In the genomic region with DNA sequence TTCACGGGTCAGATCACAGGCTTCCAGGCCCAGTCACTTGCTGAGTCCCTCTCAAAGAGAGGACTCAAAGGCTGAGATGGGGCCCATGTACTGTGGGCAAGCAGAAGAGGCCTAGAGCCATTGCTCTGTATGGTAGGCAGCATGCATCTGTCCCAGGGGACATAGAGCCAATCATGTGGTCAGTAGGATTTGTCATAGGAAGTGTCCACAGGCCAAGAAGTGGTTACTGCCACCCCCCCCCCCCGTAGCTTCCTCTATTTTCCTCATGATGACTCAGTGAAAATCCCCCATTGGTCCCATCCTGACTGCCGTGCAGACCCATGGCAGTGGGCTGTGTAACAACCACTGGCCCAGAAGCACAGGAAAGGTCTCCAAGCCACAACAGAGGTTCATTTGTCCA, we compare ENCODE assay signal across 15 mouse cellular contexts. TPM values are rescaled to one million over a fixed set of nuclear protein-coding genes. Genes with fewer than 3 reads are reported as not detected.
DNase-seq lines count a peak whose midpoint lies in the region; ATAC-seq and TF ChIP-seq lines count a peak whose summit lies in the region.
"Had no signal": no experiment of that assay in that cellular context is flagged by ENCODE, and none has a peak within 500 bp of the region (broad histone marks: within the 10 kb centered on the region; RNA-seq: fewer than 3 reads in every experiment).

No protein-coding gene starts in this region.

- H3ac ChIP-seq in myocyte (ENCODE audit: control insufficient read depth, insufficient read length), result no peak overlapping the region

- no peak overlapping the region for H3K4me3 ChIP-seq in heart, embryonic 16.5 days (ENCODE audit: low read length)
- no peak overlapping the region for H3K4me3 ChIP-seq in heart, embryonic 10.5 days
- no peak overlapping the region; the same call in 1 of the 2 replicates for H3K4me3 ChIP-seq in bone marrow macrophage, adult 2 months (ENCODE audit: insufficient read depth, low read length)
- no peak overlapping the region for H3K4me3 ChIP-seq in myocyte
- H3K4me3 ChIP-seq in forebrain, postnatal 0 days (ENCODE audit: low read depth, low read length), result no peak overlapping the region
- no peak overlapping the region for H3K4me3 ChIP-seq in lung, adult 2 months (replicated peaks; ENCODE audit: extremely low read depth, low read depth, low read length)
- H3K4me3 ChIP-seq: forebrain, embryonic 15.5 days had no signal

- H3K9me3 ChIP-seq in heart, embryonic 16.5 days (replicated peaks; ENCODE audit: control insufficient read depth, low read length), result no peaks in the 10 kb centered on the region
- H3K9me3 ChIP-seq in heart, embryonic 10.5 days, result no peaks in the 10 kb centered on the region
- no peaks in the 10 kb centered on the region for H3K9me3 ChIP-seq in forebrain, postnatal 0 days (ENCODE audit: low read length)
- H3K9me3 ChIP-seq: forebrain, embryonic 15.5 days had no signal

- H3K27ac ChIP-seq in heart, embryonic 16.5 days (ENCODE audit: low read length), result no peak overlapping the region
- no peak overlapping the region for H3K27ac ChIP-seq in heart, embryonic 10.5 days
- peak overlapping the region; percentile 99 for H3K27ac ChIP-seq in bone marrow macrophage, adult 2 months (ENCODE audit: insufficient read depth, low read depth, low read length)
- no peak overlapping the region for H3K27ac ChIP-seq in forebrain, postnatal 0 days (ENCODE audit: low read depth, low read length)
- H3K27ac ChIP-seq: forebrain, embryonic 15.5 days; hindbrain, postnatal 0 days had no signal

- no peaks in the 10 kb centered on the region for H3K4me1 ChIP-seq in heart, embryonic 16.5 days (ENCODE audit: control insufficient read depth, insufficient read depth, low read length)
- peaks cover 8% of the 10 kb centered on the region for H3K4me1 ChIP-seq in heart, embryonic 10.5 days
- H3K4me1 ChIP-seq in bone marrow macrophage, adult 2 months (ENCODE audit: control insufficient read depth, insufficient read depth, low read length), result peaks cover 75% of the 10 kb centered on the region
- no peaks in the 10 kb centered on the region for H3K4me1 ChIP-seq in forebrain, postnatal 0 days (ENCODE audit: insufficient read depth)
- peaks cover 19% of the 10 kb centered on the region for H3K4me1 ChIP-seq in lung, adult 2 months (ENCODE audit: control insufficient read depth, insufficient read depth, low read length)
- H3K4me1 ChIP-seq: forebrain, embryonic 15.5 days had no signal

- no peaks in the 10 kb centered on the region for H3K79me2 ChIP-seq in myocyte (ENCODE audit: control insufficient read depth, insufficient read depth)

- 0 out of 2 replicates have a peak, but pooled peaks have one; percentile 35 for ATAC-seq in heart, embryonic 16.5 days (replicated peaks; ENCODE audit: extremely low read depth, insufficient read depth, low FRiP score)
- ATAC-seq in megakaryocyte-erythroid progenitor cell, adult 5-6 weeks (replicated peaks; ENCODE audit: low FRiP score, low TSS enrichment, poor library complexity, severe bottlenecking), result no peak
- ATAC-seq in forebrain, postnatal 0 days, result no peak
- ATAC-seq: forebrain, embryonic 15.5 days; hindbrain, postnatal 0 days had no signal

- no peak for TF ChIP-seq CTCF in bone marrow macrophage, adult 2 months (IDR thresholded peaks at IDR 0.05; ENCODE audit: low read depth, low read length)
- no peak for TF ChIP-seq CTCF in forebrain, postnatal 0 days (IDR thresholded peaks at IDR 0.05; ENCODE audit: low read depth)
- TF ChIP-seq CTCF in lung, adult 2 months (IDR thresholded peaks at IDR 0.05; ENCODE audit: insufficient read depth, low read length), result no peak

- H3K27me3 ChIP-seq in heart, embryonic 16.5 days (ENCODE audit: control insufficient read depth, insufficient read depth, low read length), result no peaks in the 10 kb centered on the region
- no peaks in the 10 kb centered on the region for H3K27me3 ChIP-seq in heart, embryonic 10.5 days (ENCODE audit: insufficient read depth, poor library complexity, severe bottlenecking)
- H3K27me3 ChIP-seq in myocyte (ENCODE audit: control insufficient read depth, insufficient read depth, insufficient read length), result no peaks in the 10 kb centered on the region
- no peaks in the 10 kb centered on the region for H3K27me3 ChIP-seq in forebrain, postnatal 0 days (ENCODE audit: insufficient read depth, low read length)
- H3K27me3 ChIP-seq: forebrain, embryonic 15.5 days had no signal

- DNase-seq in heart, embryonic 10.5 days (ENCODE audit: low spot score), result no peak
- DNase-seq in A20 (ENCODE audit: low read depth, low spot score), result peak; percentile 50
- DNase-seq in forebrain, postnatal 0 days, result no peak
- no peak for DNase-seq in lung, adult 2 months
- DNase-seq: adrenal gland, adult 2 months; cerebellum, postnatal 36 days; kidney, adult 8-10 months; layer of hippocampus, postnatal 36 days; midbrain, embryonic 14.5 days had no signal

- no peak overlapping the region for H3K9ac ChIP-seq in heart, embryonic 16.5 days (ENCODE audit: low read length)
- H3K9ac ChIP-seq in forebrain, postnatal 0 days, result no peak overlapping the region
- H3K9ac ChIP-seq: forebrain, embryonic 15.5 days had no signal

- H3K4me2 ChIP-seq in heart, embryonic 16.5 days (ENCODE audit: low read depth, low read length), result no peak overlapping the region
- peak overlapping the region; percentile 49 for H3K4me2 ChIP-seq in myocyte (ENCODE audit: low read depth)
- no peak overlapping the region for H3K4me2 ChIP-seq in forebrain, postnatal 0 days (ENCODE audit: low read depth)
- H3K4me2 ChIP-seq: forebrain, embryonic 15.5 days had no signal

- H3K36me3 ChIP-seq in heart, embryonic 16.5 days (ENCODE audit: control insufficient read depth, insufficient read depth), result no peaks in the 10 kb centered on the region
- H3K36me3 ChIP-seq in heart, embryonic 10.5 days, result no peaks in the 10 kb centered on the region
- H3K36me3 ChIP-seq in myocyte (ENCODE audit: control insufficient read depth, insufficient read depth), result no peaks in the 10 kb centered on the region
- 0 out of 2 replicates have a peak, but pooled peaks cover 12% of the 10 kb centered on the region for H3K36me3 ChIP-seq in forebrain, postnatal 0 days (ENCODE audit: insufficient read depth)
- H3K36me3 ChIP-seq: forebrain, embryonic 15.5 days had no signal

- 74% methylated on average over 3 of the region's 3 CpGs for whole genome bisulfite sequencing in heart, embryonic 16.5 days
- WGBS in heart, embryonic 10.5 days, result 75% methylated on average over 3 of the region's 3 CpGs
- WGBS in forebrain, postnatal 0 days, result 87% methylated on average over 3 of the region's 3 CpGs
- 64% methylated on average over 3 of the region's 3 CpGs for WGBS in lung, adult 2 months

- no peak for TF ChIP-seq POLR2A in bone marrow macrophage, adult 2 months (IDR thresholded peaks at IDR 0.05; ENCODE audit: borderline replicate concordance, low read depth, low read length)
- TF ChIP-seq POLR2A in myocyte (IDR thresholded peaks at IDR 0.05; ENCODE audit: insufficient read length, low read depth), result no peak
- TF ChIP-seq POLR2A in lung, adult 2 months (IDR thresholded peaks at IDR 0.05; ENCODE audit: borderline replicate concordance, extremely low read depth, low read depth, low read length), result no peak

TF ChIP-seq in myocyte, 11 proteins besides CTCF, POLR2A, EP300 and RAD21:
- TF ChIP-seq MYOD1 (IDR thresholded peaks at IDR 0.05; ENCODE audit: control insufficient read depth in 1 of 3, insufficient read length in 2 of 3, low read depth in 2 of 3) (peak in 1 of 3 experiments; percentile 35), TCF12 (IDR thresholded peaks at IDR 0.05; ENCODE audit: insufficient read depth, poor library complexity, severe bottlenecking) (no peak), MYOG (IDR thresholded peaks at IDR 0.05; ENCODE audit: control insufficient read depth in 1 of 3, insufficient read depth in 1 of 3, insufficient read length in 2 of 3, low read depth in 2 of 3) (no peak), USF1 (IDR thresholded peaks at IDR 0.05; ENCODE audit: low read depth) (peak; percentile 28), SRF (IDR thresholded peaks at IDR 0.05; ENCODE audit: control insufficient read depth, insufficient read length, low read depth) (no peak), REST (IDR thresholded peaks at IDR 0.05; ENCODE audit: insufficient read depth, insufficient read length) (no peak), CEBPB (IDR thresholded peaks at IDR 0.05; ENCODE audit: insufficient read depth, poor library complexity, severe bottlenecking) (no peak), E2F4 (IDR thresholded peaks at IDR 0.05; ENCODE audit: insufficient read depth) (no peak), MAX (IDR thresholded peaks at IDR 0.05; ENCODE audit: low read depth) (no peak), TCF3 (IDR thresholded peaks at IDR 0.05; ENCODE audit: insufficient read length, low read depth) (no peak)
TF ChIP-seq in myocyte: peak in this region for 2.

RNA-seq across cellular contexts. Expression of a gene that starts 59.5 kb away (rescaled TPM):
- 7.5 and 12.2 TPM in 2 replicates for polyA plus RNA-seq in heart, embryonic 16.5 days (2015; fragmentation: Nextera tagmentation; extraction: Ambion mirVana)
- 11.3 and 14.3 TPM in 2 replicates for polyA plus RNA-seq in heart, embryonic 10.5 days (2016; fragmentation: Nextera tagmentation; extraction: Ambion mirVana)
- polyA plus RNA-seq in bone marrow macrophage, adult 2 months (2012; ENCODE audit: insufficient read depth, insufficient read length, missing spikeins), result 34.9 and 44.0 TPM in 2 replicates
- polyA plus RNA-seq in myocyte (2012; fragmentation: generic; extraction: Trizol), result 64.4 TPM
- 6.2 and 9.0 TPM in 2 replicates for total RNA-seq in megakaryocyte-erythroid progenitor cell, adult 5-6 weeks (2014; fragmentation: Nextera tagmentation)
- 1.4 and 4.8 TPM in 2 replicates for total RNA-seq in megakaryocyte-erythroid progenitor cell, adult 5-6 weeks (2017)
- 78.2 and 111 TPM in 2 replicates for total RNA-seq in forebrain, postnatal 0 days (2014; rRNA removed)
- 20.3 and 42.1 TPM in 2 replicates for polyA plus RNA-seq in forebrain, postnatal 0 days (2015; fragmentation: Nextera tagmentation; extraction: Ambion mirVana)
- 153 and 189 TPM in 2 replicates for polyA plus RNA-seq in lung, adult 2 months (2012; rRNA removed)
